9 mouse cellular contexts compared by ENCODE assay signal in the genomic region with DNA sequence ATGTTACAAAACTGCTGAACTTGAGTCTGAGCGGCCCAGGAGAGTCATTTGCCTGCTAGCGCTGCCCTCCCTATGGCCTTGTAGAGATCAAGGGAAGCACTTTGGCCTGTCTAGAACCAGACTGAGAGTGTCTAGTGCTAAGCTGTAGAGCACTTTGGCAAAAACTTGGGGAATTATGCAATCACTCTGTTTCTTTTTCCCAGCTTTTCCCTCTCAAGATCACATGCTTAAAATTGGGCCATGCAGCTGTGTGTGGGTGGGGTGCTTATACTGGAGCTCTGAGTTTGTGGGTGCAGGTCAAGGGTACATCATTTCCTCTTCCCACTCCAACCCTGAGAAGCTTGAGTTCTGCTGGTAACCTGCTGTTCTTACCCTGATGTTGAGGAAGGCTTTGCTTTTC. TPM values are rescaled to one million over a fixed set of nuclear protein-coding genes. Genes with fewer than 3 reads are reported as not detected.
DNase-seq lines count a peak whose midpoint lies in the region; ATAC-seq and TF ChIP-seq lines count a peak whose summit lies in the region.
"Had no signal": no experiment of that assay in that cellular context is flagged by ENCODE, and none has a peak within 500 bp of the region (broad histone marks: within the 10 kb centered on the region; RNA-seq: fewer than 3 reads in every experiment).

No protein-coding gene starts in this region.

- no peaks in the 10 kb centered on the region for H3K9me3 ChIP-seq in stomach, embryonic 16.5 days (replicated peaks; ENCODE audit: control insufficient read depth, low read length)
- H3K9me3 ChIP-seq: megakaryocyte, embryonic 14.5 days had no signal

- no peak for DNase-seq in layer of hippocampus, adult 2 months (ENCODE audit: low spot score in 2 of 2)
- DNase-seq in layer of hippocampus, postnatal 10 days (ENCODE audit: low spot score in 2 of 2) = no peak
- peak; percentile 48 to 67 for DNase-seq in frontal cortex, postnatal 36 days (ENCODE audit: low spot score in 2 of 2)
- DNase-seq in heart, postnatal 25 days (ENCODE audit: low spot score) = peak; percentile 48
- DNase-seq in cerebellum, postnatal 4 days (ENCODE audit: low spot score in 2 of 2) = no peak
- no peak for DNase-seq in cerebellum, postnatal 36 days

- intact Hi-C loops in heart, postnatal 25 days (cut with DNase I) = no loop called here

- TF ChIP-seq CTCF in layer of hippocampus, adult 2 months (conservative IDR thresholded peaks at IDR 0.05) = no peak

- no peaks in the 10 kb centered on the region for H3K4me1 ChIP-seq in stomach, embryonic 16.5 days (ENCODE audit: control insufficient read depth, insufficient read depth, low read length)

- WGBS in stomach, embryonic 16.5 days = 63% methylated on average over 2 of the region's 2 CpGs

- no peak overlapping the region for H3K4me2 ChIP-seq in stomach, embryonic 16.5 days (ENCODE audit: low read depth, low read length)

- no peaks in the 10 kb centered on the region for H3K27me3 ChIP-seq in stomach, embryonic 16.5 days (ENCODE audit: control insufficient read depth, insufficient read depth, low read length)
- H3K27me3 ChIP-seq: megakaryocyte, embryonic 14.5 days had no signal

- peak; percentile 53; the same call in 1 of the 2 replicates for ATAC-seq in stomach, embryonic 16.5 days (ENCODE audit: insufficient read depth, low FRiP score)
- no peak for ATAC-seq in activated CD4-positive, CD25-positive, alpha-beta regulatory T cell, adult 4 months

- H3K9ac ChIP-seq in stomach, embryonic 16.5 days (ENCODE audit: low read length) = no peak overlapping the region

- no peak overlapping the region for H3K4me3 ChIP-seq in layer of hippocampus, adult 2 months
- no peak overlapping the region for H3K4me3 ChIP-seq in stomach, embryonic 16.5 days (replicated peaks; ENCODE audit: low read length)
- H3K4me3 ChIP-seq: megakaryocyte, embryonic 14.5 days had no signal

- 0 out of 2 replicates have a peak overlapping the region, but pooled peaks have one; percentile 0 for H3K27ac ChIP-seq in layer of hippocampus, adult 2 months
- no peak overlapping the region for H3K27ac ChIP-seq in stomach, embryonic 16.5 days (ENCODE audit: low read length)

- no peaks in the 10 kb centered on the region for H3K36me3 ChIP-seq in stomach, embryonic 16.5 days (ENCODE audit: control insufficient read depth, insufficient read depth, low read length)

RNA-seq across cellular contexts. Expression of gene Gm13691, which starts 32.6 kb away (rescaled TPM):
- 1 to 10 TPM; 2.0 to 2.1 TPM for total RNA-seq in layer of hippocampus, adult 2 months (2021)
- total RNA-seq in layer of hippocampus, postnatal 10 days (2021) = 1 to 10 TPM; 1.4 to 1.7 TPM
- total RNA-seq in heart, postnatal 25 days (2021) = under 1 TPM; 0.67 to 0.68 TPM
- not detected in 2 replicates for polyA plus RNA-seq in stomach, embryonic 16.5 days (2015; fragmentation: Nextera tagmentation; extraction: Ambion mirVana)
- not detected for polyA plus RNA-seq in activated CD4-positive, CD25-positive, alpha-beta regulatory T cell, adult 4 months (2017; shearing (Covaris generic))

RNA-seq across cellular contexts. Expression of gene Gm13697, which starts 38.4 kb away (rescaled TPM):
- total RNA-seq in layer of hippocampus, adult 2 months (2021) = 1 to 10 TPM; 2.0 to 2.1 TPM
- total RNA-seq in layer of hippocampus, postnatal 10 days (2021) = 1 to 10 TPM; 1.4 to 1.7 TPM
- total RNA-seq in heart, postnatal 25 days (2021) = under 1 TPM; 0.67 to 0.68 TPM
- polyA plus RNA-seq in stomach, embryonic 16.5 days (2015; fragmentation: Nextera tagmentation; extraction: Ambion mirVana) = not detected in 2 replicates
- not detected for polyA plus RNA-seq in activated CD4-positive, CD25-positive, alpha-beta regulatory T cell, adult 4 months (2017; shearing (Covaris generic))

RNA-seq across cellular contexts. Expression of gene Gm13694, which starts 44.2 kb away (rescaled TPM):
- total RNA-seq in layer of hippocampus, adult 2 months (2021) = 1 to 10 TPM; 2.0 to 2.1 TPM
- 1 to 10 TPM; 1.4 to 1.7 TPM for total RNA-seq in layer of hippocampus, postnatal 10 days (2021)
- under 1 TPM; 0.67 to 0.68 TPM for total RNA-seq in heart, postnatal 25 days (2021)
- not detected in 2 replicates for polyA plus RNA-seq in stomach, embryonic 16.5 days (2015; fragmentation: Nextera tagmentation; extraction: Ambion mirVana)
- not detected for polyA plus RNA-seq in activated CD4-positive, CD25-positive, alpha-beta regulatory T cell, adult 4 months (2017; shearing (Covaris generic))

RNA-seq across cellular contexts. Expression of gene Gm13696, which starts 50.0 kb away (rescaled TPM):
- 1 to 10 TPM; 2.0 to 2.1 TPM for total RNA-seq in layer of hippocampus, adult 2 months (2021)
- total RNA-seq in layer of hippocampus, postnatal 10 days (2021) = 1 to 10 TPM; 1.4 to 1.7 TPM
- under 1 TPM; 0.67 to 0.68 TPM for total RNA-seq in heart, postnatal 25 days (2021)
- not detected in 2 replicates for polyA plus RNA-seq in stomach, embryonic 16.5 days (2015; fragmentation: Nextera tagmentation; extraction: Ambion mirVana)
- not detected for polyA plus RNA-seq in activated CD4-positive, CD25-positive, alpha-beta regulatory T cell, adult 4 months (2017; shearing (Covaris generic))

RNA-seq across cellular contexts. Expression of gene Gm13695, which starts 55.8 kb away (rescaled TPM):
- not detected for total RNA-seq in layer of hippocampus, adult 2 months (2021)
- total RNA-seq in layer of hippocampus, postnatal 10 days (2021) = 1 to 10 TPM in 1 of 2 experiments, not detected in 1; 1.4 TPM
- total RNA-seq in heart, postnatal 25 days (2021) = under 1 TPM; 0.67 to 0.68 TPM
- polyA plus RNA-seq in stomach, embryonic 16.5 days (2015; fragmentation: Nextera tagmentation; extraction: Ambion mirVana) = not detected in 2 replicates
- polyA plus RNA-seq in activated CD4-positive, CD25-positive, alpha-beta regulatory T cell, adult 4 months (2017; shearing (Covaris generic)) = not detected

Comparison
In these comparisons a context has a peak if more than half of its experiments do, and no peak if none do; other contexts are left out.
1. DNase-seq: peak in frontal cortex, postnatal 36 days (2 of 2) and heart, postnatal 25 days (single experiment); none in layer of hippocampus, adult 2 months (0 of 2), layer of hippocampus, postnatal 10 days (0 of 2), cerebellum, postnatal 4 days (0 of 2) and cerebellum, postnatal 36 days (0 of 2).